Mouse (Mus musculus): ENCODE results near the gene Arf4. TPM values are rescaled to one million over a fixed set of nuclear protein-coding genes. Genes with fewer than 3 reads are reported as not detected.
A peak's percentile ranks its signal among the peaks of the same experiment; 100 is the strongest.
"Not testable (repeated sequence)": the region's sequence is repeated elsewhere in the genome, so short reads cannot be mapped to it uniquely, and the experiment has no call there.

The Arf4 gene
- polyA plus RNA-seq, 1 experiment from 2014 or later = 586 TPM

DNA sequence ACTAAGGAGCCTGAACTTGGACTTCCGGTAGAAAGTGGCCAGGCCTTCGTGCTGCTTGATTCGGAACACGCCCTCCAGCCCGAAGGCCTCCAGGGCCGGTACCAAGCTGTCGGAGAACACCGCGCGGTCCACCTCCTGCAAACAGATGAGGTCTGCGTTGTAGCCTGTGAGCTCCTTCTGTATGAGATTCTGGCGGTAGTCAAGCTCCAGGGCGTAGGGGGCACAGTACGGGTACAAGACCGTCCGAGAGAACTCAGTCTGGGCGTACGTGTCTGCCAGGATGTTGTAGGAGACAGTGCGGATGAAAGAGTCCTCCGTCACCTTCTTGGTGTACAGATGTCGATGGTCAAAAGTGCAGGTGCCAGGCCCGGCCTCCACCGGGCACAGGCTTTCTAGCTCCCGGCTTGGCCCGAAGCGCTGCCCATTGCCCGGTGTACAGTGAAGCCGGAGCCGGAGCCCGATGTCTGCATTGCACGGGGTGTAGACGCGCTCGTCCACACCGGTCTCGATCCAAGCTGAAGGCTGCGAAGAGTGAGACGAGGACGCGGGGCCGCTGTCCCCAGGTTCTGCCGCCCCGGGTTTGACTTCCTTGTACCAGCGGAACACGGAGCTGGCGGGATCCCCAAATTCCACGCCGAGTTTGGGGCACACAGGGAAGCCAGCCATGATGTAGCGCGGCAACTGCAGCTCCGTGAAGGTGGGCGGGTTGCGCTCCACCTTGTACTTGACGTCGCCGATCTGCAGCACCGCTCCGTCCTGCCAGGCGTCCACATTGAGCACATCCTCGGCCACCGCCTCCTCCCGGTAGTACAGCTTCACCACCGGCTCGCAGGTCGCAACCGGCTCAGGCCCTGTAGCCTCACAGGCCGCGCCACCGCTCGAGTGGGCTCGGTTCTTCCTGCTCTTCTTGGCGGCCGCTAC, 30.8 kb downstream of the Arf4 start:
- Histone ChIP-seq H3K9me3 (no peaks in the 10 kb centered on the region), H3K4me1 (replicated peaks) (peaks cover 38% of the 10 kb centered on the region), H3K4me3 (peak overlapping the region; percentile 98), H3K27me3 (no peaks in the 10 kb centered on the region), H3K4me2 (peak overlapping the region; percentile 100), H3K36me3 (peaks cover 21% of the 10 kb centered on the region), H3K27ac (peak overlapping the region; percentile 93), H3K9ac (peak overlapping the region; percentile 90)
- ATAC-seq (ENCODE audit: low FRiP score) = peak; percentile 64
- under 1% methylated on average over 73 of the region's 73 CpGs for WGBS

DNA sequence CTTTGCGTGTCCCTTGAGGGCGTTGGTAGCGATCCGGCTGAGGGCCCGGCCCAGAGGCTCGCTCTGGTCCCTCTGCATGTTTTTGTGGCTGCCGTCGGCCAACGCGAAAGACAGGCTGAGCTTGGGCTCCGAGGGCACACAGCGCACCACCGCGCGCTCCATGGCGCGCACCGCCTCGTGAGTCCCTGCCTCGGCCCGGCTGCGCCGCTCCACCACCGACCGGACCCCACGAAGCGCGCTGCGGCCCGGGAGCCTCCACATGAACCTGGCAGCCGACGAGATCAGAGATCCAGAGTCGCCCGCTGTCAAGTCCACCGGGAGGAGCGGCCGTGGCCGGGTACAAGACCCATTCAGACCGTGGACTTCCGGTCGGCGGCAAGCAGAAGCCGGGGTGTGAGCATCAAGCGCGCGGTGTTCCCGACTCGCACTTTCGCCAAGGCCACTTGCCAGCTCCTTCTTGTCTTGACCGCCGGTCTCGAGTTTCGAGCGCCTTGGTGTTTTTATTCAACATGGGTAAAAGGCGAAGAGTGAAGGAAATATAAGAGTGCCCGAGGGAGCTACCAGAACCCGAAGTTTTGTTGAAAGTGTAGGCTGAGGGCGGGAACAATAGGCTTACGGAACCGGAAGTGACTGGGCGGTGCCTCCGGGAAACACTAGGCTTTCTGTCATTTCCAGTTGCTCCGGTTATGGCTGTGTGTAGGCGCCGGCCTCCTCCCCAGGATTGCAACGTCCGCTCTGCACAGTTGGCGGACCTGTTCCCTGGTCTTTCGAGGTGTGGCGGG, 31.6 kb downstream of the Arf4 start, which contains the start of gene Pde12:
Pde12 (minus strand) TSS at position 592 of the 782 bp plus-strand sequence.
- peak within 1 kb of the TSS; percentile 100 for H3K4me2 ChIP-seq
- ATAC-seq (ENCODE audit: low FRiP score) = peak; percentile 96
- peak within 1 kb of the TSS; percentile 90 for H3K9ac ChIP-seq
- H3K36me3 ChIP-seq = peaks cover 18% of the 10 kb centered on the region
- H3K27me3 ChIP-seq = no peaks in the 10 kb centered on the region
- peak within 1 kb of the TSS; percentile 98 for H3K4me3 ChIP-seq
- under 1% methylated on average over 70 of the region's 70 CpGs for WGBS
- H3K27ac ChIP-seq = peak within 1 kb of the TSS; percentile 93
- peaks cover 38% of the 10 kb centered on the region for H3K4me1 ChIP-seq (replicated peaks)
- no peaks in the 10 kb centered on the region for H3K9me3 ChIP-seq

DNA sequence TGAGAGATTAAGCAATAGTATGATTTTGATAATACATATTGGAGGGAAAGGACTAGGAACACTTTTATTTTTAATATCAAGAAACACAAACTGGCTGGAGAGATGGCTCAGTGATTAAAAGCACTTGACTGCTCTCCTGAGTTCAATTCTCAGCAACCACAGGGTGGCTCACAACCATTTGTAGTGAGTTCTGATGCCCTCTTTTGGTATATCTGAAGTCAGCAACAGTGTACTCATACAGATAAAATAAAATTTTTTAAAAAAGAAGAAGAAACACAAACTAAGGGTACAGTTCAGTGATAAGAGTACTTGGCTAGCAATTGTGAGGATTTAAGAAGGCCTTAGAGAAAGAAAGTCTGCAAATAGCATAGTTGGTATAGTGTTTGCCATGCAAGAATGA, 33.1 kb downstream of the Arf4 start:
- Histone ChIP-seq H3K36me3 (peaks cover 6% of the 10 kb centered on the region), H3K4me3 (no peak overlapping the region), H3K9me3 (no peaks in the 10 kb centered on the region), H3K27ac (no peak overlapping the region), H3K4me1 (replicated peaks) (peaks cover 33% of the 10 kb centered on the region), H3K4me2 (peak overlapping the region; percentile 100; the same call in 1 of the 2 replicates), H3K27me3 (0 out of 2 replicates have a peak, but pooled peaks cover 2% of the 10 kb centered on the region), H3K9ac (no peak overlapping the region)
- ATAC-seq (ENCODE audit: low FRiP score) = no peak

DNA sequence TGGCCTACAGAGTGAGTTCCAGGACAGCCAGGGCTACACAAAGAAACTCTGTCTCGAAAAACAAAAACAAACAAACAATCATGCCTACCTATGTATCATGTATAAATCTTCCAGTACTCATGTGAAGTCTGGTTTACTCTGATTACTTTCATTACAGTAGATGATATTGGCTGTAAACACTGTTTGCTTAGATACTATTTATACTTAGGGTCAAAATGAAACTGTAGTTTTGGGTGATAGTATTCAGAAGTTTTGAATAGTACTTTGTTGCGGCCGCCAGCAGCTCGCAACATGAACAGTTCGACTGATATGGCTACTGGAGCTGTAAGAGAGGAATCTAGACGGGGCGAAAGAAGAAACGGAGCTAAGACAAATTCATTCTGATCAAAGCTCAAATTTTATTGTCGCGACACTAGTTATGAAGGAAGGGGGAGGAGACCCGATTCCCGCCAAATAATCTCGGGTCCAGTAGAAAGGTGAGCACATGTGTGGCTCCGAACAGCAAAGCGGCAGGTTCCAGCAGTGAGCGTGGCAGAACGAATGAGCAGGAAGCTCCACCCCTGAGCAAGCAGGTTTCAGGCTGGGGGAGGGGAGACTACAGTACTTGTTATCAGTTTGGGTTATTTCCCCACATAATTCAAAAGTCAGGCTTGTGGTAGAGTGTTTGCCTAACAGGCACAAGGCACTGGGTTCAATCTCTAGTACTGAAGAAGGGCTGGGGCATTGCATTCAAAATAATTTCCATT, 34.2 kb downstream of the Arf4 start:
- not testable (repeated sequence) for H3K4me3 ChIP-seq; ATAC-seq (ENCODE audit: low FRiP score); H3K9ac ChIP-seq; H3K27ac ChIP-seq; H3K4me2 ChIP-seq; H3K9me3 ChIP-seq; H3K27me3 ChIP-seq; H3K36me3 ChIP-seq
- WGBS = 71% methylated on average over 17 of the region's 17 CpGs
- peaks cover 22% of the 10 kb centered on the region for H3K4me1 ChIP-seq (replicated peaks)

DNA sequence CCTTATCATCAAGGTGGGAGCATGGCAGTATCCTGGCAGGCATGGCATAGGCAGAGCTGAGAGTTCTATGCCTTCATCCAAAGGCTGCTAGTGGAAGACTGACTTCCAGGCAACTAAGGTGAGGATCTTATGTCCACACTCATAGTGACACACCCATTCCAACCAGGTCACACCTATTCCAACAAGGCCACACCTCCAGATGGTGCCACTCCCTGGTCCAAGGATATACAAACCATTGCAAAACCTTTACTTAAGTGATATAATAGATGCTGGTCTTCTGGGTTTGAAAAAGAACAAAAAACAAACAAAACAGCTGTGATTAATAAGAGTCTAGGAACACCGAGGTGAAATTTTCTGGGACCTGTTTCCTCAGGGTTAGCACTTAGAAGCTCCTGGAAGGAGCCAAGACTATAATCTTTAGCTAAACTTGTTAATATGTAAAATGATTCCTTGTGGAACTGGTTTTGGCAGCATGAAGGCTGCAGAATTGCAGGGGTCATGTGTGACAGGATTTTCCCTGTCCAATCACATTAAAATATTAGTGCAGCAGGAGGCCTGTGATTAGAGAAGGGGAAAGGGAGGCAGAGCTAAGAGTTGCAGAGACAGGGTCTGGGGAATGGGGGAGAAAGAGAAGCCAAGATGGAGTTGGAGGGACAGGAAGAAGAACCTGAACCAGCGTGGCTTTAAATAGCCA, 36.7 kb downstream of the Arf4 start:
- not testable (repeated sequence) for H3K36me3 ChIP-seq; ATAC-seq (ENCODE audit: low FRiP score); H3K27me3 ChIP-seq; H3K9me3 ChIP-seq; H3K4me1 ChIP-seq (replicated peaks); H3K27ac ChIP-seq; H3K4me3 ChIP-seq; H3K9ac ChIP-seq; H3K4me2 ChIP-seq
- 93% methylated on average over 2 of the region's 2 CpGs for WGBS

DNA sequence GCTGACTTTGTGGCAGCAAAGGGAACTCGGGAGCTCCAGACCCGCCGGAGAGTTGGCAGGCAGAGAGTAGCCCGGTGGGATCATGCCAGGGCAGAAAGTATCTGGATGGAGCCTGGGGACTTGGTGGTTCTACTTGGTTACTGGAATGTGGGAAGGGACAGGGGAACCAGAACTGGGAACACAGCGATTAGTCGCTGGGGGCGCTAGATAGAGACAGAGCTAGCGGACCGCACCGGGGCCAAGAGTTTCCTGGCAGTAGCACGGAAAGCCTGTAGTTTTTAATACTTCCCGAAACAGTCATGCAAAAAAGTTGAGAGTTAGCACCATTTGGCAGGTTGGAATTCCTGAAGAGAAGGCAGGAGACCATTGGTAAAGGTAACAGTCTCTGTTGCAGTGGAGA, 37.5 kb downstream of the Arf4 start:
- no peak for ATAC-seq (ENCODE audit: low FRiP score)
- Histone ChIP-seq H3K36me3 (no peaks in the 10 kb centered on the region), H3K27ac (no peak overlapping the region), H3K4me2 (no peak overlapping the region), H3K9me3 (no peaks in the 10 kb centered on the region), H3K27me3 (0 out of 2 replicates have a peak, but pooled peaks cover 3% of the 10 kb centered on the region), H3K4me3 (no peak overlapping the region), H3K9ac (no peak overlapping the region), H3K4me1 (replicated peaks) (peaks cover 4% of the 10 kb centered on the region)
- WGBS = 18% methylated on average over 12 of the region's 12 CpGs

DNA sequence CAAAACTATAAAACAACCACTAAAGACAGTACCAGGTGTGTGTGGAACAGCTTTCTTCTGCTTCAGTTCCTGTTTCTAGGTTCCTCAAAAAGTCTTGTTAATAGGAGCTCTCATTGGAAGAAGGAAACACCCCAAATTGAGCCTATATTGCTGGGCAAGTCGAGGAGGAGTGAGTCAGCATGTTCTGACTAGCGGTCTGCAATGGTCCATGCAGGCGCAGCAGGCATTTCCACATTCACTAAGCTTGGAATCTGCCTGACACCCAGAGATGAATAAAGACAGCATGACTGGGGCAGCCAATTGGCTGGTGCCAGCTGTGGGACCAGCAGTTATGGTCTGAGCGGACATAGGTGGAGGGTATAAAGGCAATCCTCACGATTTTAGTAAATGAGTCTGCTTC, 37.9 kb downstream of the Arf4 start:
- Histone ChIP-seq H3K9ac (no peak overlapping the region), H3K27ac (no peak overlapping the region), H3K36me3 (no peaks in the 10 kb centered on the region), H3K4me2 (no peak overlapping the region), H3K27me3 (0 out of 2 replicates have a peak, but pooled peaks cover 3% of the 10 kb centered on the region), H3K4me1 (replicated peaks) (no peaks in the 10 kb centered on the region), H3K9me3 (no peaks in the 10 kb centered on the region), H3K4me3 (no peak overlapping the region)
- ATAC-seq (ENCODE audit: low FRiP score) = no peak
- 66% methylated on average over 5 of the region's 5 CpGs for WGBS

DNA sequence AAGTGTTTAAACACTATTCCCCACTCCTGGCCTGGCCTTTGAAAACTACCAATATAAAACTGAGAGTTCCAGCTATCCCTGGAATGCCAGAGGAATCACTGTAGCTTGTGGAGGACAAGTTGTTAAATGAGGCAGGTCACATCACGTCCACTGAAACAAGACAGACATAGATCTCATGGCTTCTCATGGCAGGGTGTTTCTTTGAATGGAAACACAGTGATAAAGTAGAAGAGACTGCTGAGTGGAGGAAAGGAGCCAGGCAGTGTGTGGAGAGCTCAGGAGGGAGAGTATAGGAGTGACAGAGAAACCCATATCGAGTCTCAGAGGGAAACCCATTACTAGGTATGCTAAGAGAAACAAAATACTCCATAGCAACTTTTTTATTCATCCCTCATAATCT, 52.9 kb downstream of the Arf4 start:
- H3K36me3 ChIP-seq = no peaks in the 10 kb centered on the region
- H3K4me3 ChIP-seq = no peak overlapping the region
- H3K4me2 ChIP-seq = no peak overlapping the region
- H3K9me3 ChIP-seq = no peaks in the 10 kb centered on the region
- ATAC-seq (ENCODE audit: low FRiP score) = no peak
- 69% methylated on average over 2 of the region's 2 CpGs for WGBS
- H3K9ac ChIP-seq = no peak overlapping the region
- no peak overlapping the region for H3K27ac ChIP-seq
- no peaks in the 10 kb centered on the region for H3K27me3 ChIP-seq
- no peaks in the 10 kb centered on the region for H3K4me1 ChIP-seq (replicated peaks)

DNA sequence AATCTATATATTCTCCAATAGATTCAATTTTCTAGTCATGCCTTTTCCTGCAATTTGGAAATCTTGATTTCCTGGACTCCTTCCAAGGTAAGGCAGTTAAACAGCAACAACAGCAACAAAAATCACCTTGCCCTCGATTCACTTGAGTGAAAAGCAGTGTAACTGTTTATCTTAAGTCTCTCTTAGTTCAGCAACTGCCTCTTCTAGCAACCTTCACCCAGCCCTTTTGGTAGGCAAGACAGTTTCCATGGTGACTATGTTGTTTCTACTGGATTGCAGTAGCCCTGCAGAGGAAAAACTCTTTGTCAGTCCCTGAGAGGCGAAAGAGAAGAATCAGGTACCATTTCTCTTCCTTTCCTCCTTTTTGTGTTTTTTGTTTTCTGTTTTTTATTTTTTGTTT, 53.5 kb downstream of the Arf4 start:
- Histone ChIP-seq H3K9me3 (no peaks in the 10 kb centered on the region), H3K4me1 (replicated peaks) (no peaks in the 10 kb centered on the region), H3K36me3 (no peaks in the 10 kb centered on the region), H3K4me3 (no peak overlapping the region), H3K4me2 (no peak overlapping the region), H3K27me3 (no peaks in the 10 kb centered on the region), H3K27ac (no peak overlapping the region), H3K9ac (no peak overlapping the region)
- no peak for ATAC-seq (ENCODE audit: low FRiP score)
- WGBS = 47% methylated on average over 2 of the region's 2 CpGs

DNA sequence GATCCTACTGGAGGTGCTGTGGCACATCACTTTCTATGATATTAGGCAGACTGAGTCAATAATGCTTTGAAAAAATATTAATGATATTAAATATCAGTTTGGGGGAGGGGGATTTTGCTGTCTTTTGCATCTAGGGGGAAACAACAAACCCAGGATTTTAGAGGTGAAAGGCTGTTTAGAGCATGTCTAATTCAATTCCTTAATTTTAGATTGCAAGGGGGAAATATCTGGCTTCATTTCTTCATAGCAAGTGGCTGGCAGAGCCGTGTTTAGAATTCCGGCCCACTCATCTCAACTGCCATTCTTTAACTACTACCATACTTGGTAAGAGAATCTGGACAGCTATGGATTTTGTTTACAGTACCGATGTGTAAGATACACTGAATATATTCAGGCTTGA, 55.1 kb downstream of the Arf4 start, which contains the start of gene Dnah12:
Dnah12 (plus strand) TSS at position 301 of the 400 bp plus-strand sequence.
- 89% methylated on average over 3 of the region's 3 CpGs for WGBS
- ATAC-seq (ENCODE audit: low FRiP score) = no peak

DNA sequence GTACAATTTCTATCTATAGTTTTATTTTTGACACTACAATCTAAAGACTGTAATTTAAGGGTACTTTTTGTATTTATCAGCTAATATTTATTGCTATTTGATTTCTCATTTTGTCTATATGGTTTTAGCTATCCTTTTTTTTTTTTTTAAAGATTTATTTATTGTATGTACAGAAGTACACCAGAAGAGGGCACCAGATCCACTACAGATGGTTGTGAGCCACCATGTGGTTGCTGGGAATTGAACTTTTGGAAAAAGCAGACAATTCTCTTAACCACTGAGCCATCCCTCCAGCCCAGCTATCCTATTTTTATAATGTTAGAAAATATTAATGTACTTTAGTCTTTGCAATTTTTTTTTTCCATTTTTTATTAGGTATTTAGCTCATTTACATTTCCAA, 60.0 kb downstream of the Arf4 start:
- Histone ChIP-seq H3K36me3 (no peaks in the 10 kb centered on the region), H3K4me3 (no peak overlapping the region), H3K9me3 (no peaks in the 10 kb centered on the region), H3K4me2 (no peak overlapping the region), H3K27ac (no peak overlapping the region), H3K27me3 (no peaks in the 10 kb centered on the region), H3K9ac (no peak overlapping the region), H3K4me1 (replicated peaks) (no peaks in the 10 kb centered on the region)
- no peak for ATAC-seq (ENCODE audit: low FRiP score)

More for the DNA sequence above, 55.1 kb downstream of the Arf4 start, which contains the start of gene Dnah12:
- H3K4me1 ChIP-seq (replicated peaks) = no peaks in the 10 kb centered on the region
- H3K4me2 ChIP-seq = no peak within 1 kb of the TSS
- H3K27ac ChIP-seq = no peak within 1 kb of the TSS
- no peaks in the 10 kb centered on the region for H3K27me3 ChIP-seq
- H3K36me3 ChIP-seq = no peaks in the 10 kb centered on the region
- H3K9ac ChIP-seq = no peak within 1 kb of the TSS
- H3K9me3 ChIP-seq = no peaks in the 10 kb centered on the region
- H3K4me3 ChIP-seq = no peak within 1 kb of the TSS

Data from hindbrain, embryonic 13.5 days (tissue).